Mouse (Mus musculus) spleen, postnatal 14 days (tissue): ENCODE results near the gene Olfml2a.
"Not testable (repeated sequence)": the region's sequence is repeated elsewhere in the genome, so short reads cannot be mapped to it uniquely, and the experiment has no call there.

Experiments used
- DNase-seq, 2 experiments: peaks; one replicate each; pipeline ENCODE4 v3.0.0; 2021 to 2022; ENCODE audit warnings: low spot score in 2 of 2

The Olfml2a gene

GRCm38 (mm10) chr2:38986580-38986979, 54.8 kb downstream of the Olfml2a start:
- no peak for DNase-seq

GRCm38 (mm10) chr2:38987371-38987770, 55.6 kb downstream of the Olfml2a start:
- DNase-seq, result no peak

GRCm38 (mm10) chr2:38987803-38988510, 56.2 kb downstream of the Olfml2a start:
- no peak for DNase-seq

GRCm38 (mm10) chr2:38988929-38989328, 57.2 kb downstream of the Olfml2a start:
- no peak for DNase-seq

- DNase-seq, result no peak
Observed at GRCm38 (mm10) chr2:38992004-38992403, 60.2 kb downstream of the Olfml2a start.

GRCm38 (mm10) chr2:38992452-38992851, 60.7 kb downstream of the Olfml2a start:
- DNase-seq, result no peak

- peak; percentile 72 to 83 for DNase-seq
Observed at GRCm38 (mm10) chr2:38997386-38998374, 65.9 kb downstream of the Olfml2a start, which contains the start of gene Wdr38. Gene Wdr38 (plus strand): TSS chr2:38997476.

- DNase-seq, result no peak
Observed at GRCm38 (mm10) chr2:38999381-38999780, 67.6 kb downstream of the Olfml2a start.

- DNase-seq, result no peak
Observed at GRCm38 (mm10) chr2:38999910-39000586, 68.3 kb downstream of the Olfml2a start.

GRCm38 (mm10) chr2:39000587-39000919, 68.8 kb downstream of the Olfml2a start:
- DNase-seq, result no peak

- DNase-seq, result no peak
Observed at GRCm38 (mm10) chr2:39001866-39002265, 70.1 kb downstream of the Olfml2a start.

GRCm38 (mm10) chr2:39003106-39003505, 71.3 kb downstream of the Olfml2a start:
- no peak for DNase-seq

GRCm38 (mm10) chr2:39003512-39003911, 71.7 kb downstream of the Olfml2a start:
- no peak for DNase-seq

GRCm38 (mm10) chr2:39004372-39004771, 72.6 kb downstream of the Olfml2a start:
- DNase-seq, result no peak

GRCm38 (mm10) chr2:39004880-39005435, 73.2 kb downstream of the Olfml2a start, which contains the start of gene Arpc5l:
Gene Arpc5l (plus strand): TSS chr2:39005348.
- DNase-seq, result peak; percentile 83 to 89

GRCm38 (mm10) chr2:39005574-39006079, 73.8 kb downstream of the Olfml2a start, which contains the start of gene Rpl35:
Gene Rpl35 (minus strand): TSS chr2:39005624.
- DNase-seq, result peak; percentile 47 to 66

GRCm38 (mm10) chr2:39006149-39006730, 74.5 kb downstream of the Olfml2a start:
- no peak for DNase-seq

- peak; percentile 88 to 94 for DNase-seq
Observed at GRCm38 (mm10) chr2:39007865-39008264, 76.1 kb downstream of the Olfml2a start.

GRCm38 (mm10) chr2:39008350-39008851, 76.6 kb downstream of the Olfml2a start:
- DNase-seq, result peak in 1 of 2 experiments; percentile 30

GRCm38 (mm10) chr2:39008954-39009365, 77.2 kb downstream of the Olfml2a start:
- DNase-seq, result peak; percentile 44 to 62

- not testable (repeated sequence) for DNase-seq
Observed at GRCm38 (mm10) chr2:39010144-39010543, 78.4 kb downstream of the Olfml2a start.
